Mouse (Mus musculus): ENCODE data around the gene Prkcb.

Prkcb gene

GRCm38 (mm10) chr7:122667903-122668302 is 379.4 kb downstream of the Prkcb start:
- peak in 1 of 2 experiments; percentile 25 for DNase-seq (ENCODE audit: low spot score in 2 of 2)

- no peak for DNase-seq (ENCODE audit: low spot score in 2 of 2)
These were observed 381.9 kb downstream of the Prkcb start, which contains the start of gene Cacng3 for GRCm38 (mm10) chr7:122670442-122670872. TSS of gene Cacng3 (plus strand) at chr7:122670492.

- peak; percentile 68 to 70 for DNase-seq (ENCODE audit: low spot score in 2 of 2)
These were observed 382.5 kb downstream of the Prkcb start for GRCm38 (mm10) chr7:122670873-122671641.

- peak in 1 of 2 experiments; percentile 13 for DNase-seq (ENCODE audit: low spot score in 2 of 2)
These were observed 384.4 kb downstream of the Prkcb start for GRCm38 (mm10) chr7:122672981-122673380.

- DNase-seq (ENCODE audit: low spot score in 2 of 2) = no peak
These were observed 386.7 kb downstream of the Prkcb start for GRCm38 (mm10) chr7:122675207-122675606.
